Mouse (Mus musculus): ENCODE results near the gene Gprc5c. TPM values are rescaled to one million over a fixed set of nuclear protein-coding genes. Genes with fewer than 3 reads are reported as not detected.

The Gprc5c gene
- polyA plus RNA-seq, 1 experiment from 2014 or later: 3.7 TPM

DNA sequence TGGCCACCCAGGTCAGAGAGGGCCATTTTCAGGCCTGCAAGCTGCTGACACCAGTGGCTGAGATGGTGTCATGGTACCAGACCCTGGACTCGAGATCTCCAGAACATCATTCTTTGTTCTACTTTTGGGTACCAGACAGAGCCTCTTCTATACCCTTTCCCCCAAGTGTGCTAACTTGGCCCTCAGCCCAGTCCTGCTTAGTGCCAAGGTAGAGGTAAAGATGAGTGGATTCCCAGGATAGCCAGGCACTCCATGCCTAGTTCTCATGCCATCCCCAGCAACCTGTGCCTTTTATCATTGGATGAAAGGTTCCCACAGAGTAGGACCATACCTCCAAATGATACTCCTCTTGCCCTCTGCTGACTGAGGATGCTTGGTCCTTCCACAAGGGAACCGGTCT lies 20.6 kb downstream of the Gprc5c start:
- H3K36me3 ChIP-seq (ENCODE audit: control insufficient read depth, insufficient read depth, low read length): no peaks in the 10 kb centered on the region
- no peak for ATAC-seq (ENCODE audit: low read depth)
- peaks cover 6% of the 10 kb centered on the region for H3K4me1 ChIP-seq (ENCODE audit: control insufficient read depth, insufficient read depth, low read length)
- WGBS: 94% methylated on average over 2 of the region's 2 CpGs
- no peaks in the 10 kb centered on the region for H3K9me3 ChIP-seq (ENCODE audit: control insufficient read depth, low read length)
- H3K27me3 ChIP-seq (ENCODE audit: control insufficient read depth, insufficient read depth, low read length): no peaks in the 10 kb centered on the region
- no peak overlapping the region for H3K4me2 ChIP-seq (ENCODE audit: low read depth, low read length)
- H3K27ac ChIP-seq (ENCODE audit: low read depth, low read length): no peak overlapping the region
- H3K9ac ChIP-seq (replicated peaks; ENCODE audit: low read depth, low read length): no peak overlapping the region
- H3K4me3 ChIP-seq (ENCODE audit: low read depth, low read length): no peak overlapping the region

DNA sequence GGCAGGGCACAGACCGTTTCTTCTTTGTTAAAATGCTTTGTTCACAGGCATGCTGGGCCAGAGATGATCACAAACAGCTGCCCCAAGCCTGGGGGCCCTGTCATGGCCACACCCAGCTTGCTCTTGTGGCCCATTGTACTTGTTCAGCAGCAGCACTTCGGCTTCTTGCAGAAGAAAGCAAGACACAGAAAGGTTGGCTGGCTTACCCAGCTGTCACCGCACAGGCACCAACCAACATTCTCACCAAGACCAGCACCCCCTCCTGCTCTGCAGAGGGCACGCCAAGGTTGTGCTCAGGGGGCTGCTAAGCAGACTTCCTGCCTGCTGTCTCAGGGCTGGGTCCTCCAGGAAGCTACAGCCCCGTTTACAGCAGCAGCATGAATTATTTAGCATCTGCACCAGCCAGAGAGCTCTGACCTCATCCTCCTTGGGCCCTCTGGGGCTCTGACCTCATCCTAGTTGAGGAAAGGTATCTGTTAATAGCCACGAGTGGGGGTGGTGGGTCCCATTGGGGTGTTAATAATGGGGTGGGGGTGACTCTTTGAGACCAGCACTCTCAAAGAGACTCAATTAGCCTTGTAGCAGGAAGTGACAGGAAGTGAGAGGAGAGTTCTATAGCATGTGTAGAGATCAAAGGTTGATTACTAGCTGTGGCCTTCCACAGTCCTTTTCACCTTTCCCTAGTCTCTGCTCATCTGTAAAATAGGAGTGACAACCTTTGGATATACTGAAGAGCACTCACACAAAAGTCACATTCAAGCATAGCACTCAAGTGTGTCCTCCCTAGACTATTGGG lies 22.3 kb downstream of the Gprc5c start:
- no peaks in the 10 kb centered on the region for H3K27me3 ChIP-seq (ENCODE audit: control insufficient read depth, insufficient read depth, low read length)
- no peaks in the 10 kb centered on the region for H3K36me3 ChIP-seq (ENCODE audit: control insufficient read depth, insufficient read depth, low read length)
- peaks cover 6% of the 10 kb centered on the region for H3K4me1 ChIP-seq (ENCODE audit: control insufficient read depth, insufficient read depth, low read length)
- no peak overlapping the region for H3K4me3 ChIP-seq (ENCODE audit: low read depth, low read length)
- H3K9me3 ChIP-seq (ENCODE audit: control insufficient read depth, low read length): no peaks in the 10 kb centered on the region
- no peak for ATAC-seq (ENCODE audit: low read depth)
- no peak overlapping the region for H3K9ac ChIP-seq (replicated peaks; ENCODE audit: low read depth, low read length)
- no peak overlapping the region for H3K4me2 ChIP-seq (ENCODE audit: low read depth, low read length)
- 11% methylated on average over 6 of the region's 6 CpGs for WGBS
- H3K27ac ChIP-seq (ENCODE audit: low read depth, low read length): peak overlapping the region; percentile 28; the same call in 1 of the 2 replicates

DNA sequence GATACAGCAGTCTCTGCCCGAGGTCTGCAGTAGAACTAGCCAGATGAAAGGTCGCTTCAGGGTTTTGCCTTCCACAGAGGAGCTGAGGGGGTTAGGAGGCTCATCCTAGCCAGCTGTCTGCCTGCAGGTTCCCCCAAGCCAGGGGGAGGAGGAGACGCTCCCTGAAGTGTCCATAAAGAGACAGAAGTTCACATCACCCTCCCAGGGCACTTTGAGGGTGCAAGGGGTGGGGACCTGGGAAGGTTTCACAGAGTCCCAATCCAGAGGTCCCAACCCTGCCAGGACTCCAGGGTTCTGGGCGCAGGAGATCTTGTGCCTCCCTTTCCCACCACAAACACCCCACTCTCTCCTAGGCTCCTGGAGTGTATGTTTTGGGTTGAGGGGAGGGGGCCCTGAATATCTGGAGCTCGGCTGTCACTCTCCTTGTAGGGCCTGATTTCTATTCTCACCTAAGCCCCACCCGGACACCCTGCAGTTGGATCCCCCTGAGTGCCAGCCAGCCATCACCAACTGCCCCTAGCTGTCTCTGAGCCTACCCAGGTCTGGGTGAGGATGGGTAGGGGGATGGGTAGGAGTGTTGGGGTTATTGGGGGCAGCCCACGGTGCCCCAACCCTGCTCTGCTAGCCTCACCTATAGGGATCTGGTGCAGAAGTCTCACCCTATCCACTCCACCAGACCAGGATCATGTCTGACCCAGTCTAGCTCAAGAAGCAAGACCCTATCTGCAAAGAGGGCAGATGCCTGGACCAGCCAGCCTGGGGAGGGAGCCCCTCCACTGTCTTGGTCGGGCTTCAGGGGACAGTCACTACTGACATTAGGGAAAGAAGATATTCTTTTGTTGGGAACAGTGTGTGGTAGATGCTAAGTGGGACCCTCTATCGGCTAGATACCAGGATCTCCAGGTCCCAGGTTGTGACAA lies 23.5 kb downstream of the Gprc5c start:
- H3K4me1 ChIP-seq (ENCODE audit: control insufficient read depth, insufficient read depth, low read length): peaks cover 6% of the 10 kb centered on the region
- H3K27ac ChIP-seq (ENCODE audit: low read depth, low read length): no peak overlapping the region
- H3K4me3 ChIP-seq (ENCODE audit: low read depth, low read length): no peak overlapping the region
- H3K4me2 ChIP-seq (ENCODE audit: low read depth, low read length): no peak overlapping the region
- H3K9ac ChIP-seq (replicated peaks; ENCODE audit: low read depth, low read length): no peak overlapping the region
- ATAC-seq (ENCODE audit: low read depth): no peak
- H3K9me3 ChIP-seq (ENCODE audit: control insufficient read depth, low read length): no peaks in the 10 kb centered on the region
- no peaks in the 10 kb centered on the region for H3K27me3 ChIP-seq (ENCODE audit: control insufficient read depth, insufficient read depth, low read length)
- 54% methylated on average over 9 of the region's 9 CpGs for WGBS
- H3K36me3 ChIP-seq (ENCODE audit: control insufficient read depth, insufficient read depth, low read length): no peaks in the 10 kb centered on the region

GRCm38 (mm10) chr11:114875301-114875801 lies 24.4 kb downstream of the Gprc5c start:
- Histone ChIP-seq H3K4me2 (ENCODE audit: low read depth, low read length) (no peak overlapping the region), H3K9me3 (ENCODE audit: control insufficient read depth, low read length) (no peaks in the 10 kb centered on the region), H3K4me3 (ENCODE audit: low read depth, low read length) (no peak overlapping the region), H3K36me3 (ENCODE audit: control insufficient read depth, insufficient read depth, low read length) (no peaks in the 10 kb centered on the region), H3K4me1 (ENCODE audit: control insufficient read depth, insufficient read depth, low read length) (peaks cover 6% of the 10 kb centered on the region), H3K9ac (replicated peaks; ENCODE audit: low read depth, low read length) (no peak overlapping the region), H3K27me3 (ENCODE audit: control insufficient read depth, insufficient read depth, low read length) (no peaks in the 10 kb centered on the region), H3K27ac (ENCODE audit: low read depth, low read length) (no peak overlapping the region)
- WGBS: 13% methylated on average over 9 of the region's 9 CpGs
- ATAC-seq (ENCODE audit: low read depth): no peak

GRCm38 (mm10) chr11:114876176-114876575 lies 25.2 kb downstream of the Gprc5c start:
- no peak overlapping the region for H3K9ac ChIP-seq (replicated peaks; ENCODE audit: low read depth, low read length)
- H3K27me3 ChIP-seq (ENCODE audit: control insufficient read depth, insufficient read depth, low read length): no peaks in the 10 kb centered on the region
- H3K4me1 ChIP-seq (ENCODE audit: control insufficient read depth, insufficient read depth, low read length): peaks cover 6% of the 10 kb centered on the region
- no peaks in the 10 kb centered on the region for H3K36me3 ChIP-seq (ENCODE audit: control insufficient read depth, insufficient read depth, low read length)
- no peaks in the 10 kb centered on the region for H3K9me3 ChIP-seq (ENCODE audit: control insufficient read depth, low read length)
- no peak overlapping the region for H3K27ac ChIP-seq (ENCODE audit: low read depth, low read length)
- ATAC-seq (ENCODE audit: low read depth): no peak
- no peak overlapping the region for H3K4me2 ChIP-seq (ENCODE audit: low read depth, low read length)
- no peak overlapping the region for H3K4me3 ChIP-seq (ENCODE audit: low read depth, low read length)
- 43% methylated on average over 7 of the region's 7 CpGs for WGBS

DNA sequence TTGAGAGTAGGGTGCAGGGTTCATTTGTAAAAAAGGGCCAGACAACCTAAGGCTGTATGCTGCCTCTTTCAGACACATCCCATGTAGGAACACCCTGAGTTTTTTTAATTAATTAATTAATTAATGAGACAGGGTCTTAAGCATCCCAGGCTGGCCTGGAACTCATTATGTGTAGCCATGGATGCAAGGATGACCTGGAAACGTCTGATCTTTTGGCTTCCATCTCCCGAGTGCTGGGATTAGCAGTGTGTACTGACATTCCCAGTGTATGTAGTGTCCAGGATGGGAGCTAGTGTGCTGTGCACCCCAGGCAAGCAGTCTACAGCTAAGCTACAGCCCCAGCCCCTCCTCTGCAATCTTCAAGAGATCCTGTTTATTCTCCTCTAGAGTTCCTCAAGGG lies 25.7 kb downstream of the Gprc5c start:
- no peak overlapping the region for H3K4me2 ChIP-seq (ENCODE audit: low read depth, low read length)
- 48% methylated on average over 2 of the region's 2 CpGs for WGBS
- H3K4me1 ChIP-seq (ENCODE audit: control insufficient read depth, insufficient read depth, low read length): peaks cover 6% of the 10 kb centered on the region
- H3K27ac ChIP-seq (ENCODE audit: low read depth, low read length): no peak overlapping the region
- no peak overlapping the region for H3K9ac ChIP-seq (replicated peaks; ENCODE audit: low read depth, low read length)
- H3K36me3 ChIP-seq (ENCODE audit: control insufficient read depth, insufficient read depth, low read length): no peaks in the 10 kb centered on the region
- ATAC-seq (ENCODE audit: low read depth): no peak
- no peak overlapping the region for H3K4me3 ChIP-seq (ENCODE audit: low read depth, low read length)
- no peaks in the 10 kb centered on the region for H3K27me3 ChIP-seq (ENCODE audit: control insufficient read depth, insufficient read depth, low read length)
- H3K9me3 ChIP-seq (ENCODE audit: control insufficient read depth, low read length): no peaks in the 10 kb centered on the region

- Histone ChIP-seq H3K4me3 (ENCODE audit: low read depth, low read length) (no peak overlapping the region), H3K27ac (ENCODE audit: low read depth, low read length) (no peak overlapping the region), H3K9me3 (ENCODE audit: control insufficient read depth, low read length) (no peaks in the 10 kb centered on the region), H3K36me3 (ENCODE audit: control insufficient read depth, insufficient read depth, low read length) (no peaks in the 10 kb centered on the region), H3K9ac (replicated peaks; ENCODE audit: low read depth, low read length) (no peak overlapping the region), H3K4me1 (ENCODE audit: control insufficient read depth, insufficient read depth, low read length) (peaks cover 6% of the 10 kb centered on the region), H3K4me2 (ENCODE audit: low read depth, low read length) (no peak overlapping the region), H3K27me3 (ENCODE audit: control insufficient read depth, insufficient read depth, low read length) (no peaks in the 10 kb centered on the region)
- 0 out of 2 replicates have a peak, but pooled peaks have one; percentile 44 for ATAC-seq (ENCODE audit: low read depth)
- 70% methylated on average over 3 of the region's 3 CpGs for WGBS
Observed at GRCm38 (mm10) chr11:114877145-114877544, 26.2 kb downstream of the Gprc5c start.

- no peak for ATAC-seq (ENCODE audit: low read depth)
- Histone ChIP-seq H3K9me3 (ENCODE audit: control insufficient read depth, low read length) (no peaks in the 10 kb centered on the region), H3K27ac (ENCODE audit: low read depth, low read length) (no peak overlapping the region), H3K4me3 (ENCODE audit: low read depth, low read length) (no peak overlapping the region), H3K4me1 (ENCODE audit: control insufficient read depth, insufficient read depth, low read length) (no peaks in the 10 kb centered on the region), H3K36me3 (ENCODE audit: control insufficient read depth, insufficient read depth, low read length) (no peaks in the 10 kb centered on the region), H3K27me3 (ENCODE audit: control insufficient read depth, insufficient read depth, low read length) (no peaks in the 10 kb centered on the region), H3K9ac (replicated peaks; ENCODE audit: low read depth, low read length) (no peak overlapping the region), H3K4me2 (ENCODE audit: low read depth, low read length) (no peak overlapping the region)
- 95% methylated on average over 2 of the region's 2 CpGs for WGBS
Observed at GRCm38 (mm10) chr11:114879666-114880065, 28.7 kb downstream of the Gprc5c start.

DNA sequence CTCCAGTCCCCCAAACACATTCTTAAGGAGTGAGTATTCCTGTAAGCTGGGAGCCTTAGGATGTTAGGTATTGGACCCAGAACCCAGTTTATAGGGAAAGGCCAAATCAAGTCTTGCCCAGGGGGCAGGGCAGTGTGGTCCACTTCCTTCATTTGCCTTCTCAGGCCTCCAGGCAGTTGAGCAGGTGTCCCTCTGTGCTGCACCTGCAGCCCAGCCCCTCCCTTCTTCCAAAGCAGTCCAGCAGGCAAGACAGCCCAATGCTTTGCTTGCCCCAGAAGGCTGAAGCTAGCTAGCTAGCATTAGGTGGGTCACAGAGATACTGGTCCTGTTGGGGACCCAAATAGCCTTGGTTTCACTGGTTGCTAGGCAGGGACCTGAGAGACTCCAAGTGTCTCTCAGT lies 29.2 kb downstream of the Gprc5c start:
- no peaks in the 10 kb centered on the region for H3K9me3 ChIP-seq (ENCODE audit: control insufficient read depth, low read length)
- no peak overlapping the region for H3K4me3 ChIP-seq (ENCODE audit: low read depth, low read length)
- H3K4me1 ChIP-seq (ENCODE audit: control insufficient read depth, insufficient read depth, low read length): no peaks in the 10 kb centered on the region
- H3K36me3 ChIP-seq (ENCODE audit: control insufficient read depth, insufficient read depth, low read length): no peaks in the 10 kb centered on the region
- H3K4me2 ChIP-seq (ENCODE audit: low read depth, low read length): no peak overlapping the region
- H3K27me3 ChIP-seq (ENCODE audit: control insufficient read depth, insufficient read depth, low read length): no peaks in the 10 kb centered on the region
- ATAC-seq (ENCODE audit: low read depth): no peak
- no peak overlapping the region for H3K9ac ChIP-seq (replicated peaks; ENCODE audit: low read depth, low read length)
- no peak overlapping the region for H3K27ac ChIP-seq (ENCODE audit: low read depth, low read length)

Data from neural tube, embryonic 14.5 days (tissue).